Mouse (Mus musculus): ENCODE data around the gene Arhgap11a.

Arhgap11a gene

DNA sequence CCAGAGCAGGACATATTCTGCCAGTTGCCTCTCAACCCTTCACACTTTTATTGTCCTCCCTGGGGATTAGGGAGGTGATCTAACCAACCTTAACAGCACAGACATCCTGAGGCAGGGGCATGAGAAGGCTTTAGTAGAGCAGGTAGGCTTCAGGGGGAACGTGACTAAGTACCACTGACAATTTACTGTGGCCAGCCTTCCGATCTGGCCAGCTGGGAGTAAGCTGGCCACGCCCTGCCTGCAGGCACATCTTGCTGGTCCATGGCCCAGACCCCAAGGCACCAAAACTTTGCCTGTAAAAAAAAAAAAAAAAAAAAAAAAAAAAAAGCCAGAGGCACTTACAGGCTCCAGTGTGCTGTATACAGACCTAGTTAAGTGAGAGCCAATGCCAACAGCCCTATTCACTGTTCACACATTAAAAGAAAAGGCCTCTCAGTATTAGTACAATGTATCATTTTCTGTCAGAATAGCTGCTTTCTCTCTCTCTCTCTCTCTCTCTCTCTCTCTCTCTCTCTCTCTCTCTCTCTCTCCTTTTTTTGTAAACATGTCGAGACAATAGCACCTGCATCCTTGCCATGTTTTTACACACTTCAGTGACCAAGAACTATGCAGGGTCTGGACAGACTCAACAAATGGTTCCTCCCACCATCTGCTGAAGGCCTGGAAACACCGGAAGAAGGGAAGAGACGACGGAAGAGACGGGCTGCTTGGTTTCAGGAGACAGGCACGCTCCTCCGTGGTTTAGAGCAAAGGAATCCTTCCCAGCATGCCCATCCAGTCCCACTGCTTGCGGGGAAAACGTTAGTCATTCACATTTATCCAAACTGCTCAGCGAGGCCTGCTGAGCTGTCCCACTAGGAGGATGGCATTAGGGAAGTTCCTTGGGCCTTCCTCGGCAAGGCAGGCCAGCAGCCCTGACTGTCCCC lies 30.5 kb downstream of the Arhgap11a start:
- no peak for DNase-seq (ENCODE audit: low spot score in 2 of 2)

DNA sequence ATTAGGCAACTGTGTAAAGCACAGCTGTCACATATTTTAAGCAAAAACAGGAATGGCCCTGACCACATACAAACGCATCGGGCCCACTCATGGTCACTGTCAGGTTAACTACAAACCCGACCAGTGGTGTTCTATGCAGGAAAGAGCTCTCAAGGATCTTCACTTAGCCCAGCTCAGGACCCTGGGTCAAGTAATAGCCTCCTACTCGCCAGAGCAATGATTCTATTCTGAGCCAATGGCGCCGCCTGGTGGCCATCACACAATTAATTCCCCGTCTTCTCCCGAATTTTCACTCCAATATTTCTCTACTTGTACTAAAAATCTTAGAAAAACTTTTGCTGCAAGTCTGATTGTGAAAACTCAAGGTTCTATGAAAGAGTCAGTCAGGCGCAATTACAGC lies 40.8 kb downstream of the Arhgap11a start:
- DNase-seq (ENCODE audit: low spot score in 2 of 2) = peak in 1 of 2 experiments; percentile 76

DNA sequence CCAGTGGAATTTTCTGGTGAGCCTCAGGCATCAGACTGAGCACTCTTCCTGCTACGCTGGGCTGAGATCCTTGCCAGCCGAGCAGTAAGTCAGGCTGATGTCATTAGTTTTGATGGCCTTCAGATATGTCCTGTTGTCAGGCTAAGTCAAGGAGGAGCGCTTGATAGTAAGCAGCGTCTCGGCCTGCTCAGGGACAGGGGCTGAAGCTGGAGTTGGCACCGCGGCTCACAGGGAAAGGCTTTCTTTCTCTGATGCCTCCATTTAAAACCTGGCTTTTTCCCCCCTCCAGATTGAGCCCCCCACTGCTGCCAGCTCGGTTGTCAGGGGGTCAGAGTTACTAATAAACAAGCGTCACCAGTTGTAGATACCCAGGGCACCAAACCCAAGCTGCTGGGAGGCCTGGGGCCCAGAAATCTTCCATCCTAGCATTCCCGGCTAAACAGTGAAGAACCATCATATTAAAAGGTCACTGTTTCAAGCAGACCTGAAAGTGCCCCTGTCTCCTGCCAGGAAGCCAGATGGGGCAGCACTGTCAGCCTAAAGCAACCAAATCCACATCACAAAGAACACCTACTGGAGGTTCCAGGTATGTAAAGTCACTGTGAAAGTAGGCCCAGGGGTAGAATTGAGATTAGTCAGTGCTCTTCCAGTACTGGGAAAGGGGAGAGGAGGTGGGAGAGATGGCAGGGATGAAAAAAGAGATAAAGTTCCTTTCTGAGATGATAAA lies 41.4 kb downstream of the Arhgap11a start:
- DNase-seq (ENCODE audit: low spot score in 2 of 2) = no peak

DNA sequence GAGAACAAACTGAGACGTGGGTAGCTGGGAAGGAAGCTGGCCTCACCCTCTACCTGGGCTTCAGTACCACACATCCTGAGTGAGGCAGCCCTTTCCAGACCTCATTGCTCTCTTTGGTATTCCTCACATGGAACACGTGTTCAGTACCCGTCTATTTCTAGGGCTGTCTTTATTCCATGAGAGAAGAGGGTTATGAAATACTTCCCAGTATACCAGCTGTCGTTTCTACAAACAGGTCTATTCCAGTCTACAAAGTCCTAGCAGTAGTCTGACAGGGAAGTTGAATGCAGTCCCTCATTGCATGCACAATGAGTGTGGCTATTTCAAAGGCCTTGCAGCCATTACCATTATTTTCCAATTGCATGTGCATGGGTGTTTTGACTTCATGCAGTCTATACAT lies 42.7 kb downstream of the Arhgap11a start:
- no peak for DNase-seq (ENCODE audit: low spot score in 2 of 2)

DNA sequence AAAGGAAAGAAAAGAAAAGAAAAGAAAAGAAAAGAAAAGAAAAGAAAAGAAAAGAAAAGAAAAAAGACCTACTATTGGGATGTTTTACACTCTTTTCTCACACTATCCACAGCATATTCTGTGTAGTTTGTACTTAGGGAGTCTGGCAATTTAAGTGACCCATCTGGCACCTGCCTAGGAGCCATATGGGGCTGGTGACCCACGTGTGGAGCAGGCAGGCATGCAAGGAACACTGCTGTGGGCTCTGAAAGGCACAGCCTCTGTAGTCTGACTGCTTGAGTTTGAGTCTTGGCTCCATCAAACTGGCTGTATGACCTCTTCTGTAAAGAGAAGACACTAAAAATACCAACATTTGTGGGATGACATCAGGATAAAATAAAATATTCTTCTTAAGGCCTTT lies 44.7 kb downstream of the Arhgap11a start:
- no peak for DNase-seq (ENCODE audit: low spot score in 2 of 2)

DNA sequence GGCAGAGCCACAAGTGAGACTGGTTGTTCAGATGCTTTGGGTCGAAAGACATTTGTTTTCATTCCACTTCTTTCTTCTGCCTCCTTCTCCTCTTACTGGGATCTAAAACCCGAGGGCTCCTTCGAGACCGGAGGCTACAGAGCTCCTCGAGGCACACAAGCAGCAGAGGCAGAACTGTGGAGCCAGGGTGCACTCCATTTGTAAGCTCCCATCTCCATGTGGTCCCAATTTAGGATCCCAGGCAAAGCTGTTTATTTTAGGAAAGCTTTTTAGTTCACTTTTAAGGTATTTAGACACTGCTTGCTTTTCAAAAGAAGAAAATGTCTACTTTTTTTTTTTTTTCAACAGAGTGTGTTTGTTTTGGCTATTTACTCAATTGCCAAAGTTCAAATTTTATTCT lies 47.6 kb downstream of the Arhgap11a start:
- DNase-seq (ENCODE audit: low spot score in 2 of 2) = no peak

DNA sequence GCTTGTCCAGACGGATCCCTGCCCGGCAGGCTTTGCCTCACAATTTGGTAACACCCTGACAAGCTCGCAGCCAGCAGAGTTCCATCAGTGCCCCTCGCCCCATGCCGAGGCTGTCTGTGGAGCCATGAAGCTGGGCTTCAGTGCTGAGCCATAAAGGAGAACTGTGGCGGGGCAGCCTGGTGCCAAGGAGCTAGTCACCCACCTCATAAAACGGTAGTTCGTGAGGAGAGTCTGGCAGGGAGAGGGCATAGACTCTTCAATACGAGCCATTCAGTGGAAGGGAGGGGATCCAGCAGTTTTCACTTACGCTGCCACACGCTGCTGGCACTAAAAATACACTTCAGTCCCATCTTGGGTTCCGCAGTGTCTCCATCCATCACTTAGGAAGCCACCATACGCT lies 49.9 kb downstream of the Arhgap11a start:
- DNase-seq (ENCODE audit: low spot score in 2 of 2) = no peak

DNA sequence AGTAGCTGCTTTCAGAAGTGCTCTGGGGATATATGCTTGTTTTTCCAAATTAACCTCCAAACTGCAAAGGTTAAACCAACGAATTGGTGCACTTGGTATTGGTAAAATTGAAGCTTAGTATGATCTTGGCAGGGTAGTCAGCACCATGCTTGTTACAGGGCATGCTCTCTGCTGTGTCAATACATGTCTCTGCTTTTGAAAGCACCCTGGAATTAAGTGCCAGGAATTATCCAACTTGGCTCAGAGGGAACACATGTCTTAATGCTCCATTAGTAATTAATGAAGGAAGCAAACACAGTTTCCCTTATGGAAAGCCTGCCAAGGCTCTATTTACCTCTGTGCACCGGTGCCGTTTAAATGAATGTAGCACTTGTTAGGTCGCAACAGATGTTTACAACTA lies 53.3 kb downstream of the Arhgap11a start:
- DNase-seq (ENCODE audit: low spot score in 2 of 2) = no peak

DNA sequence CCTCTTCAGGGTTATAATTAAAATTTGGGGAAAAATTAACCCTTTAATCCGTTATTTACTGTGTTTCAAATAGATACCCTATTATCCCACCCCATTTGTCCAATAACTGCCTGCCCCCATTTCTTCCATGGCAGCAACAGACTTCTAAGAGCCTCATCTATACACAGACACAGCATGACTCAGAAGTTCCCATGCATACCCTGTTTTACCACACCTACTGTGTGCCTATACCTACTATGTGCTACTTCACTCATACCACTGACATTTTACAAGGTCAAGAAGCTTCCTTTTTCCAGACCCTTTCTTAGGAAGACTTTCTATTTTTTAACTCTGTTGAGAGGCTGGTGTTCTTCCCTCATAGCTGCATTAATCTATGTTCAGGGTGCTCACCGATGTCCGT lies 54.9 kb downstream of the Arhgap11a start:
- no peak for DNase-seq (ENCODE audit: low spot score in 2 of 2)

DNA sequence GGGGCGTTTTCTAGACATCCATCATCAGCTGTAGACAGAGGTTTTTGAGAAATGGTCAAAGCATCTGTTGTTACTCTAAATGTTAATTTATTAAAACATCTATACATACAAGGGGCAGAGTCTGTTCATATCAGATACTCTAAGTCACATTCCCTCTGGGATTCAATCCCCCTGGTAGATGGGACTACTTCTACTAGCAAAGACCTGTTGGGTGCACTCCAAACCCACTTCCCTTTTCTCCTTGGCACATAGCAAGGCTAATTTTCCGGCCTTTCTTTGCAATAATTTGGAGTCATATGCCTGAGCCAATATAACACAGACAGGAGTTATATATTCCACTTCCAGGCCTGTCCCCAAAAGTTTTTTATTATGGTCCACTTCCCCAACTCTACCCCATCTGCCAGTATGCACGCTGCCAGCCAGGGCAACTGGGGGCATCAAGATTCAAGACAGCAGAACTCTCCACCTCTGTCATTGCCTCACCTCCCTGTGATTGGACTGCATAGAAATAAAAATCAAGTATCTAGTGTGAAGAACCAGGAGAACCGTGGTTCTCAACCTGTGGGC lies 59.6 kb downstream of the Arhgap11a start:
- no peak for DNase-seq (ENCODE audit: low spot score in 2 of 2)

DNA sequence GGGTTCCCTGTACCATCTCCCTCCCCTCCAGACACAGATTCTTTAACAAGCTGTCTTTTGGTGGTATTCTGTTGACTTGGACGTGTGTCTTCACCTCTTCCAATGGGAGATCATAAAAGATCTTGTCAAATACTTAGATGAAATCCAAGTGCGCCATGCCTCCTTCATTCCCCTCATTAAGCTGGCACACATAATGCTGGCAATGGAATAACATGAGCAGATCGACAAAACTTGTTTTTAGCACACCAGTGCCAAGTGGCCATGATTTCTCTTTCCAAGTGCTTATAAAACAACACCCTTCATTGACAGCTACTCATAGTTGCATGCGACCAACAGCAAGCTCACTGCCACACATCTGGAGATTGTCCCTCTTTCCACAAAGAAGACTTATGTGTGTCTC lies 60.6 kb downstream of the Arhgap11a start:
- no peak for DNase-seq (ENCODE audit: low spot score in 2 of 2)

DNA sequence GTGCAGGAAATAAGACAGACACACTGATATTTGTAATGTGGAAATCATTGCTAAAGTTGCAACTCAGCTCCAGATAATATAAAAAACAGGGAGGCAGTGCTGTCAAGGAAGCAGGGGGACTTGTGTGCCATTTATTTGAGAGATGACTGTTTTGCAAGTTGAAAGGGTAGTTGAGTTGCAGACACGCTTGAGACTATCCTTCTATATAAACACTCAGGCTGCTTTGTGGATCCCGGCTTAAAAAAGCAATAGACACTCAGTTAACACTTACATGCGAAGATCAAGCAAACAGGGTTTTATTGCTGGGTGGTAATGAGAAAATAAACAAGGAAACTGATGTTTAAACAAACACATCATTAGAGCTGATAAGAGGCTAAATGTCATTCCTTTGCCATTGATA lies 63.6 kb downstream of the Arhgap11a start:
- no peak for DNase-seq (ENCODE audit: low spot score in 2 of 2)

DNA sequence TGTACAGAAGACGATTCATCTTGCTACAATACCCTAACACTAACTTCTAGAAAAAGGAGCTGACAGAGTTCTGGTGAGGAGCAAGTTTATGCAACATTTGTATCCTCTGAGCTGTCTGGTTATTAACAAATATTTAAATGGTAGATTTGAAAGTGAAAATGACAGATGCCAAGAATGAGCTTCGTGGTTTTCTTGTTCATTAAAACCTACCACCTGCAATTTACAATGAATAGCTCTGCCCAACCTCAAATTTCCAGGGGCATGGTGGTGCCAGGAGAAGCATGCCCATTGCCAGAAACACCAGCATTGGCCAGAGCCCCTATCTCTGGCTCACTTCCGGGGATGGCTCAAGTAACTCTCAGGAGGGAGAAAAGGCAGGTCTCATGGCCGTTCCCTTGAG lies 66.9 kb downstream of the Arhgap11a start:
- no peak for DNase-seq (ENCODE audit: low spot score in 2 of 2)
